Mouse (Mus musculus): ENCODE data around the gene Galnt7.

Gene Galnt7

GRCm38 (mm10) chr8:57585128-57585442, 67.7 kb downstream of the Galnt7 start:
- DNase-seq (ENCODE audit: low spot score in 2 of 2) = no peak

- no peak for DNase-seq (ENCODE audit: low spot score in 2 of 2)
Observed at GRCm38 (mm10) chr8:57584416-57585127, 68.3 kb downstream of the Galnt7 start.

GRCm38 (mm10) chr8:57579845-57580244, 73.0 kb downstream of the Galnt7 start:
- peak; percentile 46 to 70 for DNase-seq (ENCODE audit: low spot score in 2 of 2)

GRCm38 (mm10) chr8:57577301-57577700, 75.5 kb downstream of the Galnt7 start:
- no peak for DNase-seq (ENCODE audit: low spot score in 2 of 2)

GRCm38 (mm10) chr8:57576238-57576637, 76.6 kb downstream of the Galnt7 start:
- DNase-seq (ENCODE audit: low spot score in 2 of 2) = peak; percentile 61 to 72

- no peak for DNase-seq (ENCODE audit: low spot score in 2 of 2)
Observed at GRCm38 (mm10) chr8:57575336-57575735, 77.5 kb downstream of the Galnt7 start.

- peak; percentile 65 to 87 for DNase-seq (ENCODE audit: low spot score in 2 of 2)
Observed at GRCm38 (mm10) chr8:57574398-57574797, 78.4 kb downstream of the Galnt7 start.

- DNase-seq (ENCODE audit: low spot score in 2 of 2) = no peak
Observed at GRCm38 (mm10) chr8:57573844-57574243, 79.0 kb downstream of the Galnt7 start.

GRCm38 (mm10) chr8:57569886-57570285, 82.9 kb downstream of the Galnt7 start:
- no peak for DNase-seq (ENCODE audit: low spot score in 2 of 2)

GRCm38 (mm10) chr8:57569400-57569795, 83.4 kb downstream of the Galnt7 start:
- no peak for DNase-seq (ENCODE audit: low spot score in 2 of 2)

- no peak for DNase-seq (ENCODE audit: low spot score in 2 of 2)
Observed at GRCm38 (mm10) chr8:57568633-57569399, 84.0 kb downstream of the Galnt7 start.

- DNase-seq (ENCODE audit: low spot score in 2 of 2) = no peak
Observed at GRCm38 (mm10) chr8:57567998-57568397, 84.8 kb downstream of the Galnt7 start.

- no peak for DNase-seq (ENCODE audit: low spot score in 2 of 2)
Observed at GRCm38 (mm10) chr8:57565039-57565438, 87.8 kb downstream of the Galnt7 start.

GRCm38 (mm10) chr8:57563726-57564125, 89.1 kb downstream of the Galnt7 start:
- DNase-seq (ENCODE audit: low spot score in 2 of 2) = no peak

GRCm38 (mm10) chr8:57562741-57563140, 90.1 kb downstream of the Galnt7 start:
- no peak for DNase-seq (ENCODE audit: low spot score in 2 of 2)

- no peak for DNase-seq (ENCODE audit: low spot score in 2 of 2)
Observed at GRCm38 (mm10) chr8:57560926-57561325, 91.9 kb downstream of the Galnt7 start.

GRCm38 (mm10) chr8:57552102-57553032, 100.5 kb downstream of the Galnt7 start:
- no peak for DNase-seq (ENCODE audit: low spot score in 2 of 2)

GRCm38 (mm10) chr8:57547581-57547980, 105.3 kb downstream of the Galnt7 start:
- no peak for DNase-seq (ENCODE audit: low spot score in 2 of 2)

GRCm38 (mm10) chr8:57546834-57547233, 106.0 kb downstream of the Galnt7 start:
- DNase-seq (ENCODE audit: low spot score in 2 of 2) = no peak

GRCm38 (mm10) chr8:57546401-57546800, 106.4 kb downstream of the Galnt7 start:
- DNase-seq (ENCODE audit: low spot score in 2 of 2) = no peak

GRCm38 (mm10) chr8:57541405-57541804, 111.4 kb downstream of the Galnt7 start:
- DNase-seq (ENCODE audit: low spot score in 2 of 2) = no peak

- no peak for DNase-seq (ENCODE audit: low spot score in 2 of 2)
Observed at GRCm38 (mm10) chr8:57540951-57541350, 111.9 kb downstream of the Galnt7 start.

Data from spleen, postnatal 4 days (tissue).